Mouse (Mus musculus) bone marrow, adult 2 months (tissue): ENCODE data around the gene Tirap.

Source experiments
- CTCF ChIP-seq: fragments of 200-500 bp; IDR thresholded peaks from 2 replicates; pipeline ENCODE4 v1.5.1; 2011; ENCODE audit warnings: low read length, control low read depth; ENCODE audit not compliant: control insufficient read depth, insufficient read depth
- POLR2A ChIP-seq: fragments of 200-500 bp; IDR thresholded peaks from 2 replicates; pipeline ENCODE4 v1.6.1; 2011; ENCODE audit warnings: low read depth, mild to moderate bottlenecking, control low read depth, low read length, borderline replicate concordance; ENCODE audit not compliant: control insufficient read depth

DNA sequence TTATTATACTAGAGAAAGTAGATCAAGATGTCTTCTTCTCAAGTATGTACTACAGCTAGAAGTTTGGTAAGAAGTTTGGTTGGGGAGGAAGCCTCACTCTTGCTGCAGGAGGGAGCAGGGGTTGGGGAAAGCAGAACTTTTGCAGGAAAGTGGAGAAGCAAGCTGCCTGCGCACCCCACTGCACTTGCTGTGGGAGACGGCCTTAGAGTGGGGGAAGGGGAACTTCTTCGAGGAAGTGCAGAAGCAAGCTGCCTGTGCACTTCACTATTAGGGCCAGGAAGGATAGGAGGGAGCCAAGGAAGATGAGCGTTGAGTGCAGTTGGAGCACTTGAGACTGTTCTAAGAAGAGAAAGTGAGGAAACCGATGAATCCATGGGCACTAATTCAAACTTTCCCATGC is 16.7 kb downstream of the Tirap start:
- TF ChIP-seq POLR2A (no peak), CTCF (no peak)
